Mouse (Mus musculus): Measurements from ENCODE around the gene Rpl23. TPM values are rescaled to one million over a fixed set of nuclear protein-coding genes. Genes with fewer than 3 reads are reported as not detected.
A peak's percentile ranks its signal among the peaks of the same experiment; 100 is the strongest.

Rpl23 gene
- polyA plus RNA-seq, 1 experiment, result 603 TPM

DNA sequence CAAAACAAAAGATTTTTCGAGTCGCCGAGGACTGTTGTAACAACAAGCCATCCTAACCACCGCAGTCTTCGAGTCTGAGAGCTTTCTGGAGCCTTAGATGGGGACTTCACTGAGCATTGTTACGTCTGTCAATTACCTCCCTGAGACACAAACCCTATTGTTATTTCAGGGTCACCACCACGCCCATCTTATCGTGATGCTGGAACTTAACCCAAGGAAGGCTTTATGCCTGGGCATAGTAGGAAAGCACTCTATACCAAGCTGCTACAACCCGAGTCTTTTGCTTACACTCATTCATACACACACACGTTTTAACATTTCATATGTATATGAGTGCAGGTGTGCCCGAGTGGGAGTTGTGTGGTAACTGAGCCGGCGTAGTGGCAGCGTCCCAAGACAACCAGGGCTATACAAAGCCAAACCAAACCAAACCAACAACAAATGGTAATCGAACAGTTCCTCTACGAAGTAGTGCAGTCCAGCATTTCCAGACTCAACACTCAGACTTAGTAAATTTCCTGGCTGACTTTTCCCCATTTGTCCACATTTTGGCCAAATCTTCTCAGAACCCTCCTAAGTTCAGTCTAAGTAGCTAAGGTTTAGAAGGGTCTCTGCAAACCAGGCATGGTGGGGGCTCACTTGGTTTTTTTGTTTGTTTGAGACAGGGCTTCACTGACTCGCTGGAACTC is 6.3 kb downstream of the Rpl23 start, which contains the start of gene 1700001P01Rik:
Gene 1700001P01Rik (minus strand): TSS at position 111 of the 689 bp plus-strand sequence.
- H3K27ac ChIP-seq (ENCODE audit: insufficient read depth, low read length), result no peak within 1 kb of the TSS

GRCm38 (mm10) chr11:97775186-97775585 is 7.1 kb downstream of the Rpl23 start:
- Histone ChIP-seq H3K27ac (ENCODE audit: insufficient read depth, low read length) (no peak overlapping the region), H3K4me1 (ENCODE audit: control insufficient read depth, insufficient read depth, low read length) (peaks cover 3% of the 10 kb centered on the region; the same call in 1 of the 2 replicates), H3K4me3 (ENCODE audit: insufficient read depth, low read length) (no peak overlapping the region)
- TF ChIP-seq CTCF (IDR thresholded peaks at IDR 0.05; ENCODE audit: borderline replicate concordance, insufficient read depth, low read length) (no peak), POLR2A (IDR thresholded peaks at IDR 0.05; ENCODE audit: low read depth, low read length) (no peak)

More for the DNA sequence above, 6.3 kb downstream of the Rpl23 start, which contains the start of gene 1700001P01Rik:
- 0 out of 2 replicates have a peak, but pooled peaks have one; percentile 30 for TF ChIP-seq POLR2A (IDR thresholded peaks at IDR 0.05; ENCODE audit: low read depth, low read length)
- TF ChIP-seq CTCF (IDR thresholded peaks at IDR 0.05; ENCODE audit: borderline replicate concordance, insufficient read depth, low read length), result no peak
- H3K4me1 ChIP-seq (ENCODE audit: control insufficient read depth, insufficient read depth, low read length), result peaks cover 6% of the 10 kb centered on the region; the same call in 1 of the 2 replicates
- H3K4me3 ChIP-seq (ENCODE audit: insufficient read depth, low read length), result no peak within 1 kb of the TSS

DNA sequence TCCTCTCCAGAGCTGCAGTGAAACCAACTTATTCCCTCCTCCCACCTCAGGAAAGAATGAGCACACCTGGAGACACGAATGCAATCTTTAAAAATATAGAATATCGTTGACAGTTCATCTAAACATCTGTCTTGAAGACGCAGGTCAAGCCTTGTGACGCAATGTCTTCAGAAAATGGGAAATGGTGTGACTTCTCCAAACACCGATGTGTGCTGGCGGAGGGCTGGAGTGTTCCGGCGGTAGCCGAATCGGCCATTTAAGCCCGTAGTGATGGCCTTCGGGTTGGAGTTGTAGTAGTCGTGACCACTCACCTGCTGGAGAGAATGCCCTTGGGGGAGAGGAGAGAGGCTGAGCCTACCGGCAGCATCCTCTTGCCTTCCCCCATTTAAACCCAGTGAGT is 10.8 kb downstream of the Rpl23 start:
- Histone ChIP-seq H3K4me1 (ENCODE audit: control insufficient read depth, insufficient read depth, low read length) (no peaks in the 10 kb centered on the region), H3K4me3 (ENCODE audit: insufficient read depth, low read length) (no peak overlapping the region), H3K27ac (ENCODE audit: insufficient read depth, low read length) (no peak overlapping the region)
- TF ChIP-seq CTCF (IDR thresholded peaks at IDR 0.05; ENCODE audit: borderline replicate concordance, insufficient read depth, low read length), result no peak
- TF ChIP-seq POLR2A (IDR thresholded peaks at IDR 0.05; ENCODE audit: low read depth, low read length), result no peak

DNA sequence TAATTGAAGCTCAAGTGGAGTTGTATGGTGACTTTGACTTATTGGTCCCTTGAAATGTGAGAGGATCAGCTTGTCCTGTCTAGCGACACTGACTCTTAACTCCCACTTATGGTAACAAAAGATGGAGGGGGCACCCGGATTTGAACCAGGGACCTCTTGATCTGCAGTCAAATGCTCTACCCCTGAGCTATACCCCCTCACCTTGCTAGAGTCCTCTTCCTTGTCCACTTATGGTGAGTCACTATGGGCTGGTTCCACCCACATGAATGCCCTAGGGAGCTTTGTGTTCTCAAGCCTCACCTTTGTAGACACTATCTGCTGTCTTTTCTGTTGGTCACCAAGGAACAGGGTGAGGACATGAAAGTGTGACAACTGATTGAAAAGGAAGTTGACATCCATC is 12.5 kb downstream of the Rpl23 start:
- TF ChIP-seq POLR2A (IDR thresholded peaks at IDR 0.05; ENCODE audit: low read depth, low read length), result no peak
- TF ChIP-seq CTCF (IDR thresholded peaks at IDR 0.05; ENCODE audit: borderline replicate concordance, insufficient read depth, low read length), result no peak
- no peak overlapping the region for H3K4me3 ChIP-seq (ENCODE audit: insufficient read depth, low read length)

DNA sequence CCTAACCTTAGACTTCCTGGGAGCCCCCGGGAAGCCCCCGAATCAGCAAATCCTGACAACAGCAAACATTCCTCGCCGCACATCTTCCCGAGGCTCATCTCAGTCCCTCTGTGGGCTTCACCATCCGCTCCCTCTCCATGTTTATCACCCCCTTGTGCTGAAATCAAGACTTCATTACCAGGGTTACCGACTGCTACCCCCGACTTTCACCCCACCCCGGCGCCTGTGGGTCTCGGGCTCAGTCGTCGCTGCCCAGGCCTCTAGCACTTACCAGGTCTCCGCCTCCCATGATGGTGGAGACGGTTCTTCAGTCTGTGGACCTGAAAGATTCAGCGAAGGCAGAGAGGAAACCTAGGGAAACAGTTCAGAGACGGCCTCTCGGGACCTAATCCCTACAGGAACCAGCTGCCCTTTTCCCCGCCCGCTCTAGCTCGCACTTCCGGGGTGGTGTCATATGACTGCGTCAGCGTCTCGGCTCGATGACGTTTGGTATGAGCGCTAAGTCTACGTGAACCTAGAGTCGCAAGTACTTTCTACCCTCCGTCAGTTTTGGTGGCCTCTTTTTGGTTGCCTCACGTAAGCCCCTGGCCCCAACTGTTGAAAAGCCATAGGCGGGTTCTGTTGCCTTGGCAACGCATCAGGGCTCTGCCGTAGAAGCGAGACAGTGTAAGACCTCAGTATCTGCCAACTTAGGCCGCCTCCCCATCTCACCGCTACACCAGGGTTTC is 15.9 kb downstream of the Rpl23 start, which contains the start of gene Cwc25:
Gene Cwc25 (minus strand): TSS at position 403 of the 728 bp plus-strand sequence.
- peak within 1 kb of the TSS; percentile 84 for H3K27ac ChIP-seq (ENCODE audit: insufficient read depth, low read length)
- peak within 1 kb of the TSS; percentile 92 for H3K4me3 ChIP-seq (ENCODE audit: insufficient read depth, low read length)
- H3K4me1 ChIP-seq (ENCODE audit: control insufficient read depth, insufficient read depth, low read length), result no peaks in the 10 kb centered on the region; the same call in 1 of the 2 replicates
- TF ChIP-seq CTCF (IDR thresholded peaks at IDR 0.05; ENCODE audit: borderline replicate concordance, insufficient read depth, low read length) (no peak), POLR2A (IDR thresholded peaks at IDR 0.05; ENCODE audit: low read depth, low read length) (peak; percentile 88)

More for the DNA sequence above, 12.5 kb downstream of the Rpl23 start:
- Histone ChIP-seq H3K4me1 (ENCODE audit: control insufficient read depth, insufficient read depth, low read length) (no peaks in the 10 kb centered on the region; the same call in 1 of the 2 replicates), H3K27ac (ENCODE audit: insufficient read depth, low read length) (no peak overlapping the region)

GRCm38 (mm10) chr11:97761638-97762037 is 20.6 kb downstream of the Rpl23 start:
- no peak for TF ChIP-seq CTCF (IDR thresholded peaks at IDR 0.05; ENCODE audit: borderline replicate concordance, insufficient read depth, low read length)
- no peak for TF ChIP-seq POLR2A (IDR thresholded peaks at IDR 0.05; ENCODE audit: low read depth, low read length)
- Histone ChIP-seq H3K4me3 (ENCODE audit: insufficient read depth, low read length) (no peak overlapping the region), H3K4me1 (ENCODE audit: control insufficient read depth, insufficient read depth, low read length) (no peaks in the 10 kb centered on the region; the same call in 1 of the 2 replicates), H3K27ac (ENCODE audit: insufficient read depth, low read length) (no peak overlapping the region)

DNA sequence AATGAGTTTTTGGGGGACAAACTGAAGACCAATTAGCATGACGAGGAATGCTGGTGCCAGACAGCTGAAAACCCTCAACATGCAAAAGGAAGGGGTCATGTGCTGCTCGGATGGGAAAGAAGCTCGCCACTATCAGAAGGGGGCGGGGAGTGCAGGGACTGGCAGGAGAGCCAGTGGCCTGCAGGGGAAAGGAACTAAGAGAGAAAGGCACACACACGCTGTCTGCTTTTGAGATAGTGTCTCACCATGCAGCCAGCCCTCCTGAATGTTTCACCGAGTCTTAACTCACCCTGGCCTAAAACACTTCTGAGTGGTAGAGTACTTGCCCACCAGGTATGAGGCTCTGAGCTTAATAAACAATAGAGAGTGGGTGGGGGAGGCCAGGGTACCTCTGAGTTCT is 23.3 kb downstream of the Rpl23 start:
- Histone ChIP-seq H3K4me1 (ENCODE audit: control insufficient read depth, insufficient read depth, low read length) (no peaks in the 10 kb centered on the region), H3K27ac (ENCODE audit: insufficient read depth, low read length) (no peak overlapping the region), H3K4me3 (ENCODE audit: insufficient read depth, low read length) (no peak overlapping the region)
- TF ChIP-seq POLR2A (IDR thresholded peaks at IDR 0.05; ENCODE audit: low read depth, low read length) (no peak), CTCF (IDR thresholded peaks at IDR 0.05; ENCODE audit: borderline replicate concordance, insufficient read depth, low read length) (no peak)

DNA sequence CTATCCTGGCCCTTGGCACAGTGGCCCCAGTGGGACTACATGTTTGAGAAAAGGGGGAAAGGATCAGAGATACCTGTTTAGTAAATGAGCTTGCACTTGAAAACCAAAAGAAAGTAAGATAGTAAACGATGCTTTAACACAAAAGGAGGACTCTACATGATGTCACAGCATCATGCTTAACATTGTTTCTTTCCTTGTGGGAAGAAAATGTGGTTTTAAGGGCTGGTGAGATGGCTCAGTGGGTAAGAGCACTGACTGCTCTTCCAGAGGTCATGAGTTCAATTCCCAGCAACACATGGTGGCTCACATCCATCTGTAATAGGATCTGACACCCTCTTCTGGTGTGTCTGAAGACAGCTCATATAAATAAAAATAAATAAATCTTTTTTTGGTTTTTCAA is 24.1 kb downstream of the Rpl23 start:
- Histone ChIP-seq H3K27ac (ENCODE audit: insufficient read depth, low read length) (no peak overlapping the region), H3K4me3 (ENCODE audit: insufficient read depth, low read length) (no peak overlapping the region), H3K4me1 (ENCODE audit: control insufficient read depth, insufficient read depth, low read length) (no peaks in the 10 kb centered on the region)
- TF ChIP-seq CTCF (IDR thresholded peaks at IDR 0.05; ENCODE audit: borderline replicate concordance, insufficient read depth, low read length) (no peak), POLR2A (IDR thresholded peaks at IDR 0.05; ENCODE audit: low read depth, low read length) (no peak)

GRCm38 (mm10) chr11:97753277-97753676 is 29.0 kb downstream of the Rpl23 start:
- no peak overlapping the region for H3K27ac ChIP-seq (ENCODE audit: insufficient read depth, low read length)
- TF ChIP-seq CTCF (IDR thresholded peaks at IDR 0.05; ENCODE audit: borderline replicate concordance, insufficient read depth, low read length) (no peak), POLR2A (IDR thresholded peaks at IDR 0.05; ENCODE audit: low read depth, low read length) (no peak)
- H3K4me1 ChIP-seq (ENCODE audit: control insufficient read depth, insufficient read depth, low read length), result peaks cover 4% of the 10 kb centered on the region
- no peak overlapping the region for H3K4me3 ChIP-seq (ENCODE audit: insufficient read depth, low read length)

All from embryonic fibroblast, embryonic 13.5 days (primary cell).